Mouse (Mus musculus) liver, postnatal 0 days (tissue): ENCODE data around the gene Pbx3.

ENCODE experiments used
- CTCF ChIP-seq: sonication (generic); IDR thresholded peaks from 2 replicates; pipeline ENCODE4 v1.5.1; 2016; ENCODE audit warnings: antibody characterized with exemption, low read depth
- EP300 ChIP-seq: IDR thresholded peaks from 2 replicates; pipeline ENCODE4 v1.6.1; 2016; ENCODE audit warnings: antibody characterized with exemption, low read depth, mild to moderate bottlenecking

DNA sequence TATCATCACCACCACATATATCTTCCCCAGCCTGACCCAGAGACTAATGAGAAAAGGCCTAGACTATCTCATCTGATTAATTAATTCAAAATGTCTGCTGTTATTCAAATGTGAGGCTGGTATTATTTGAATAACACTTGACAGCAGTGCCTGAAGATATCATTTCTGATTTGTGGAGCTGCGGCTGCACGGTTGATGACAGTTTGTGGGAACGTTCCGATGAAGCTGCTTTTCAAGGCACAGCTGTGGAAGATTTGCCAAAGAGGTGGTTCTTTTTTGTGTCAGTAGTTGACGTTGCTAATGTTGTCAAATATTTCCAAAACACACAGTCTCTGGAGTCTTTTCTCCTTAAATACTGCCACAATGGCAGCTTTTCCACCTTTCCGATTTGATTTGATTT is 25.8 kb downstream of the Pbx3 start:
- TF ChIP-seq CTCF (no peak), EP300 (no peak)
